Mouse (Mus musculus) cerebellum, postnatal 4 days (tissue): Measurements from ENCODE around the gene Dlgap1.

Source experiments
- DNase-seq, 2 experiments: peaks; one replicate each; pipeline ENCODE4 v3.0.0; 2022; ENCODE audit warnings: low spot score in 2 of 2, mixed read lengths in 1 of 2

Dlgap1 gene

GRCm38 (mm10) chr17:70838533-70838932 is 869.7 kb downstream of the Dlgap1 start:
- DNase-seq: no peak

- DNase-seq: no peak
Measured at GRCm38 (mm10) chr17:70843252-70843651, 874.4 kb downstream of the Dlgap1 start.

GRCm38 (mm10) chr17:70844971-70845370 is 876.1 kb downstream of the Dlgap1 start:
- DNase-seq: peak in 1 of 2 experiments; percentile 51

- no peak for DNase-seq
Measured at GRCm38 (mm10) chr17:70845543-70845942, 876.7 kb downstream of the Dlgap1 start.

- DNase-seq: no peak
Measured at GRCm38 (mm10) chr17:70846111-70846644, 877.3 kb downstream of the Dlgap1 start.

GRCm38 (mm10) chr17:70847086-70847485 is 878.2 kb downstream of the Dlgap1 start:
- peak in 1 of 2 experiments; percentile 39 for DNase-seq

- no peak for DNase-seq
Measured at GRCm38 (mm10) chr17:70847751-70848510, 879.1 kb downstream of the Dlgap1 start.

GRCm38 (mm10) chr17:70848511-70849398 is 879.9 kb downstream of the Dlgap1 start:
- DNase-seq: no peak

GRCm38 (mm10) chr17:70849399-70850232 is 880.7 kb downstream of the Dlgap1 start:
- peak in 1 of 2 experiments; percentile 76 for DNase-seq

- DNase-seq: peak in 1 of 2 experiments; percentile 55
Measured at GRCm38 (mm10) chr17:70850233-70850995, 881.5 kb downstream of the Dlgap1 start.

GRCm38 (mm10) chr17:70850996-70851991 is 882.4 kb downstream of the Dlgap1 start:
- peak in 1 of 2 experiments; percentile 59 for DNase-seq

GRCm38 (mm10) chr17:70852011-70852685 is 883.3 kb downstream of the Dlgap1 start:
- DNase-seq: peak in 1 of 2 experiments; percentile 14

GRCm38 (mm10) chr17:70852686-70853386 is 884.0 kb downstream of the Dlgap1 start:
- peak in 1 of 2 experiments; percentile 71 for DNase-seq

GRCm38 (mm10) chr17:70853436-70853905 is 884.6 kb downstream of the Dlgap1 start, which contains the start of gene Tgif1:
Tgif1 (minus strand) TSS chr17:70853546.
- DNase-seq: peak in 1 of 2 experiments; percentile 36

- DNase-seq: no peak
Measured at GRCm38 (mm10) chr17:70854021-70854420, 885.1 kb downstream of the Dlgap1 start.

- DNase-seq: peak in 1 of 2 experiments; percentile 64
Measured at GRCm38 (mm10) chr17:70856871-70857415, 888.1 kb downstream of the Dlgap1 start.

- DNase-seq: no peak
Measured at GRCm38 (mm10) chr17:70858814-70859213, 889.9 kb downstream of the Dlgap1 start.
